Mouse (Mus musculus) erythroblast, embryonic 14.5 days (primary cell): ENCODE data around the gene Uvrag. TPM values are rescaled to one million over a fixed set of nuclear protein-coding genes. Genes with fewer than 3 reads are reported as not detected.

Experiments used
- H3K27me3 ChIP-seq: 2 replicates; pipeline ENCODE4 v1.6.1; 2012; ENCODE audit warnings: inconsistent platforms; ENCODE audit not compliant: control insufficient read depth
- H3K36me3 ChIP-seq: 2 replicates; pipeline ENCODE4 v1.6.1; 2012; ENCODE audit warnings: mild to moderate bottlenecking, inconsistent platforms; ENCODE audit not compliant: control insufficient read depth
- H3K4me1 ChIP-seq: 2 replicates; pipeline ENCODE4 v1.6.1; 2012; ENCODE audit warnings: inconsistent platforms; ENCODE audit not compliant: control insufficient read depth
- H3K4me3 ChIP-seq: replicated peaks from 2 replicates; pipeline ENCODE3; 2012; ENCODE audit warnings: moderate library complexity, mild to moderate bottlenecking, inconsistent platforms
- H3K9me3 ChIP-seq: 2 replicates; pipeline ENCODE4 v1.6.1; 2012; ENCODE audit warnings: low read length, inconsistent platforms, mixed read lengths; ENCODE audit not compliant: control insufficient read depth
- GATA1 ChIP-seq: IDR thresholded peaks from 2 replicates; pipeline ENCODE4 v1.6.1; 2012; ENCODE audit warnings: low read length, inconsistent platforms, mixed read lengths
- TAL1 ChIP-seq: IDR thresholded peaks from 3 replicates; pipeline ENCODE4 v1.6.1; 2012; ENCODE audit warnings: low read length, inconsistent platforms, mixed read lengths
- polyA plus RNA-seq: library from polyadenylated mRNA; stranded (reverse); fragments of >175 nt; gene quantifications from 2 replicates; pipeline ENCODE4 v1.2.3, GENCODE M21; 2012

Gene Uvrag
- polyA plus RNA-seq, 1 experiment, result 0.36 TPM

GRCm38 (mm10) chr7:99168756-99169155, 27.8 kb upstream of the Uvrag start:
- Histone ChIP-seq H3K27me3 (no peaks in the 10 kb centered on the region; the same call in 1 of the 2 replicates), H3K4me1 (no peaks in the 10 kb centered on the region), H3K36me3 (no peaks in the 10 kb centered on the region; the same call in 1 of the 2 replicates), H3K9me3 (no peaks in the 10 kb centered on the region), H3K4me3 (no peak overlapping the region)
- TF ChIP-seq GATA1, result no peak
- TF ChIP-seq TAL1, result no peak

DNA sequence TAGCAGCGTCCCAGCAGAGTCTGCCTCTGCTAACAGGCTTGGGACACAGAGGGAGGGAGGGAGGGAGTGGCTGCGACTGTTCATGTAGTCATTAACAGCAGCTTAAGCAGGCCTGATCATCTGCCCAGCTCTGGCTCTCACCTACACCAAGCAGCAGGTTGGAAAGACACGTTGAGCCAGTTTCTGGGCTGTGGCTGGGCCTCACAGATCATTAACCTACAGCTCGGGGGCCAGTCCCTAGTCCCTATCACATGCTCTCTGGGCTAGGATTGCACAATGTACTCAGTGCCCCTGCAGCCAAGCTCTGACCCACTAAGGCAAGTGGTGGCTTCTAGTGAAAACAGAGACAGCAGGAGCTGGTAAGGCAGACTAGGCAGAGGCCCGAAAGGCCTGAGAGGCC, 27.0 kb upstream of the Uvrag start:
- H3K36me3 ChIP-seq, result no peaks in the 10 kb centered on the region; the same call in 1 of the 2 replicates
- H3K9me3 ChIP-seq, result no peaks in the 10 kb centered on the region
- TF ChIP-seq GATA1, result no peak
- no peak for TF ChIP-seq TAL1
- H3K4me1 ChIP-seq, result no peaks in the 10 kb centered on the region
- H3K4me3 ChIP-seq, result no peak overlapping the region
- H3K27me3 ChIP-seq, result no peaks in the 10 kb centered on the region; the same call in 1 of the 2 replicates

- no peaks in the 10 kb centered on the region for H3K27me3 ChIP-seq
- H3K4me3 ChIP-seq, result no peak overlapping the region
- H3K9me3 ChIP-seq, result no peaks in the 10 kb centered on the region
- peaks cover 2% of the 10 kb centered on the region; the same call in 1 of the 2 replicates for H3K36me3 ChIP-seq
- peaks cover 3% of the 10 kb centered on the region; the same call in 1 of the 2 replicates for H3K4me1 ChIP-seq
- no peak for TF ChIP-seq GATA1
- TF ChIP-seq TAL1, result no peak
These were observed 25.2 kb upstream of the Uvrag start for GRCm38 (mm10) chr7:99166159-99166558.

DNA sequence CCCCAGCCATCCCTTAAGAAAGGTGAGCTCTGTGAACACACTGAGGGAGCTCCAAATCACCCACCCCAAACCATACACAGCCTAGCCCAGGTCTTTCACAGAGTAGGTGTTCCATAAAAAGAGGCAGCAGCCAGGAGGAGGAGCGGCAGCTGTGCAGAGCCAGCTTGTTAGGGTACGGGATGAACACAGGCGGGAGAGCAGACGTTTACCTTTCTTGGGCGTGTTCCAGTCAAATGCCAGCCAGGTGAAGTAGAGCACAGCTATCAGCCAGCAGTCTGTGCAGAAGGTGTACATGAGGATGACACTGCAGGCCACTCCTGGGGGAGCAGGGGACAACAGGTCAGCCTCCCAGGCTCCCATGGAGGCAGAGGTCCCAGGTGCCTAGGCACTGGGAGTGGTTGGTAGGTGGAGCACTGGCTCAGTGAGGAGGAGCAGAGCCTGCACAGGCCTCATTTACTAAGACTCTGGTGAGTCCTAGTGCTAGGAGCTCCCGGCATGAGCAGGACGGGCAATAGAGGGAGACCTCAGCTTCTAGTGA, 24.0 kb upstream of the Uvrag start:
- H3K4me3 ChIP-seq, result no peak overlapping the region
- peaks cover 5% of the 10 kb centered on the region; the same call in 1 of the 2 replicates for H3K4me1 ChIP-seq
- no peaks in the 10 kb centered on the region for H3K9me3 ChIP-seq
- H3K27me3 ChIP-seq, result no peaks in the 10 kb centered on the region
- no peak for TF ChIP-seq TAL1
- no peak for TF ChIP-seq GATA1
- H3K36me3 ChIP-seq, result peaks cover 4% of the 10 kb centered on the region; the same call in 1 of the 2 replicates

GRCm38 (mm10) chr7:99162462-99162861, 21.5 kb upstream of the Uvrag start:
- H3K9me3 ChIP-seq, result no peaks in the 10 kb centered on the region
- H3K27me3 ChIP-seq, result no peaks in the 10 kb centered on the region
- H3K4me3 ChIP-seq, result no peak overlapping the region
- peaks cover 7% of the 10 kb centered on the region; the same call in 1 of the 2 replicates for H3K36me3 ChIP-seq
- H3K4me1 ChIP-seq, result peaks cover 5% of the 10 kb centered on the region; the same call in 1 of the 2 replicates
- TF ChIP-seq GATA1 (no peak), TAL1 (no peak)

GRCm38 (mm10) chr7:99161961-99162360, 21.0 kb upstream of the Uvrag start:
- peaks cover 7% of the 10 kb centered on the region; the same call in 1 of the 2 replicates for H3K36me3 ChIP-seq
- peaks cover 5% of the 10 kb centered on the region; the same call in 1 of the 2 replicates for H3K4me1 ChIP-seq
- no peak for TF ChIP-seq TAL1
- no peak for TF ChIP-seq GATA1
- H3K9me3 ChIP-seq, result no peaks in the 10 kb centered on the region
- no peak overlapping the region for H3K4me3 ChIP-seq
- H3K27me3 ChIP-seq, result no peaks in the 10 kb centered on the region

GRCm38 (mm10) chr7:99161529-99161928, 20.6 kb upstream of the Uvrag start:
- Histone ChIP-seq H3K27me3 (no peaks in the 10 kb centered on the region), H3K4me3 (no peak overlapping the region), H3K36me3 (peaks cover 10% of the 10 kb centered on the region; the same call in 1 of the 2 replicates), H3K9me3 (no peaks in the 10 kb centered on the region), H3K4me1 (peaks cover 5% of the 10 kb centered on the region; the same call in 1 of the 2 replicates)
- no peak for TF ChIP-seq TAL1
- no peak for TF ChIP-seq GATA1

- TF ChIP-seq GATA1, result no peak
- TF ChIP-seq TAL1, result no peak
- Histone ChIP-seq H3K9me3 (no peaks in the 10 kb centered on the region), H3K36me3 (peaks cover 10% of the 10 kb centered on the region; the same call in 1 of the 2 replicates), H3K27me3 (no peaks in the 10 kb centered on the region), H3K4me3 (no peak overlapping the region), H3K4me1 (peaks cover 8% of the 10 kb centered on the region)
These were observed 20.1 kb upstream of the Uvrag start for GRCm38 (mm10) chr7:99160995-99161394.

- TF ChIP-seq GATA1, result no peak
- TF ChIP-seq TAL1, result no peak
- Histone ChIP-seq H3K4me3 (no peak overlapping the region), H3K9me3 (no peaks in the 10 kb centered on the region), H3K36me3 (peaks cover 10% of the 10 kb centered on the region; the same call in 1 of the 2 replicates), H3K4me1 (peaks cover 19% of the 10 kb centered on the region), H3K27me3 (no peaks in the 10 kb centered on the region)
These were observed 18.5 kb upstream of the Uvrag start for GRCm38 (mm10) chr7:99159446-99159845.
